In genomic region chr14:44838685-44839084, GRCm38 (mm10) we compare ENCODE assay signal across 18 mouse cellular contexts. TPM values are rescaled to one million over a fixed set of nuclear protein-coding genes. Genes with fewer than 3 reads are reported as not detected.
"Had no signal": no experiment of that assay in that cellular context is flagged by ENCODE, and none has a peak within 500 bp of the region (broad histone marks: within the 10 kb centered on the region; RNA-seq: fewer than 3 reads in every experiment).

No protein-coding gene starts in this region.

- H3K9ac ChIP-seq: lung, embryonic 14.5 days; midbrain, embryonic 13.5 days; midbrain, embryonic 15.5 days; neural tube, embryonic 12.5 days had no signal

- H3K9me3 ChIP-seq: midbrain, embryonic 13.5 days; midbrain, embryonic 15.5 days; neural tube, embryonic 12.5 days had no signal

- H3K27me3 ChIP-seq: midbrain, embryonic 13.5 days; midbrain, embryonic 15.5 days; neural tube, embryonic 12.5 days had no signal

- H3K4me2 ChIP-seq: lung, embryonic 14.5 days; midbrain, embryonic 11.5 days; midbrain, embryonic 13.5 days; midbrain, embryonic 15.5 days; neural tube, embryonic 12.5 days had no signal

- DNase-seq: lung, adult 18-20 months; lung, embryonic 14.5 days; lung, postnatal 10 days; lung, postnatal 4 days; right cerebral cortex, postnatal 25 days; right cerebral cortex, postnatal 4 days; spleen, adult 18-20 months; thymus, adult 18-20 months; thymus, postnatal 14 days; thymus, postnatal 36 days had no signal

- ATAC-seq: midbrain, embryonic 13.5 days; midbrain, embryonic 15.5 days had no signal

- H3K27ac ChIP-seq: midbrain, embryonic 13.5 days; midbrain, embryonic 15.5 days; neural tube, embryonic 12.5 days had no signal

- H3K36me3 ChIP-seq: midbrain, embryonic 13.5 days; midbrain, embryonic 15.5 days; neural tube, embryonic 12.5 days had no signal

- H3K4me3 ChIP-seq: midbrain, embryonic 13.5 days; midbrain, embryonic 15.5 days; neural tube, embryonic 12.5 days had no signal

RNA-seq across cellular contexts. Expression of gene Ptgdr, which starts 20.5 kb away (rescaled TPM):
- total RNA-seq: monocyte, adult 5-6 weeks; neutrophil, adult 5-6 weeks had no signal
- polyA plus RNA-seq: liver, embryonic 16.5 days; lung, embryonic 16.5 days; midbrain, embryonic 11.5 days; midbrain, embryonic 13.5 days had no signal
